Mouse (Mus musculus): ENCODE results near the gene Adsl. TPM values are rescaled to one million over a fixed set of nuclear protein-coding genes. Genes with fewer than 3 reads are reported as not detected.

Gene Adsl
- polyA plus RNA-seq, 1 experiment from 2014 or later: 107 TPM

- ChIA-PET POLR2A (no interaction called here), CTCF (no interaction called here)
- in situ Hi-C loops (cut with MboI; ENCODE audit: low pct_unique_long_range_greater_than_20kb): no loop called here
- H3K27me3 ChIP-seq: no peaks in the 10 kb centered on the region
- ATAC-seq (no peak), DNase-seq (ENCODE audit: low read depth, low spot score) (no peak)
- no peak for TF ChIP-seq CTCF (IDR thresholded peaks at IDR 0.05)
These were observed 27.4 kb downstream of the Adsl start for GRCm38 (mm10) chr15:80975666-80976065.

GRCm38 (mm10) chr15:80977620-80978334, 29.5 kb downstream of the Adsl start, which contains the start of gene Sgsm3:
Gene Sgsm3, plus strand, starts transcription at chr15:80977765.
- ATAC-seq (peak; percentile 86), DNase-seq (ENCODE audit: low read depth, low spot score) (no peak)
- no peaks in the 10 kb centered on the region for H3K27me3 ChIP-seq
- no peak for TF ChIP-seq CTCF (IDR thresholded peaks at IDR 0.05)
- in situ Hi-C loops (cut with MboI; ENCODE audit: low pct_unique_long_range_greater_than_20kb): no loop called here
- CTCF ChIA-PET: interaction anchor here (1.3 kb wide), 1 partner anchor 19 kb away, joined by 4 read pairs; no protein-coding TSS in a partner anchor
- POLR2A ChIA-PET: no interaction called here

GRCm38 (mm10) chr15:80979611-80980010, 31.3 kb downstream of the Adsl start:
- ChIA-PET CTCF (no interaction called here), POLR2A (no interaction called here)
- no peak for ATAC-seq
- H3K27me3 ChIP-seq: no peaks in the 10 kb centered on the region
- DNase-seq (ENCODE audit: low read depth, low spot score): no peak
- in situ Hi-C loops (cut with MboI; ENCODE audit: low pct_unique_long_range_greater_than_20kb): no loop called here
- no peak for TF ChIP-seq CTCF (IDR thresholded peaks at IDR 0.05)

- in situ Hi-C loops (cut with MboI; ENCODE audit: low pct_unique_long_range_greater_than_20kb): no loop called here
- POLR2A ChIA-PET: no interaction called here
- CTCF ChIA-PET: no interaction called here
- DNase-seq (ENCODE audit: low read depth, low spot score) (no peak), ATAC-seq (no peak)
- H3K27me3 ChIP-seq: no peaks in the 10 kb centered on the region
- TF ChIP-seq CTCF (IDR thresholded peaks at IDR 0.05): no peak
These were observed 32.9 kb downstream of the Adsl start for GRCm38 (mm10) chr15:80981176-80981575.

GRCm38 (mm10) chr15:80983264-80983663, 35.0 kb downstream of the Adsl start:
- no peak for ATAC-seq
- no peak for TF ChIP-seq CTCF (IDR thresholded peaks at IDR 0.05)
- H3K27me3 ChIP-seq: no peaks in the 10 kb centered on the region
- in situ Hi-C loops (cut with MboI; ENCODE audit: low pct_unique_long_range_greater_than_20kb): no loop called here
- no peak for DNase-seq (ENCODE audit: low read depth, low spot score)
- POLR2A ChIA-PET: interaction anchor here (0.7 kb wide), 1 partner anchor 53 kb away, joined by 3 read pairs; no protein-coding TSS in a partner anchor
- CTCF ChIA-PET: no interaction called here

- CTCF ChIA-PET: interaction anchor here (1.2 kb wide), 1 partner anchor 14 kb away, joined by 3 read pairs; no protein-coding TSS in a partner anchor
- no peak for TF ChIP-seq CTCF (IDR thresholded peaks at IDR 0.05)
- in situ Hi-C loops (cut with MboI; ENCODE audit: low pct_unique_long_range_greater_than_20kb): no loop called here
- POLR2A ChIA-PET: no interaction called here
- ATAC-seq (no peak), DNase-seq (ENCODE audit: low read depth, low spot score) (no peak)
- no peaks in the 10 kb centered on the region for H3K27me3 ChIP-seq
These were observed 40.0 kb downstream of the Adsl start for GRCm38 (mm10) chr15:80988331-80988730.

- in situ Hi-C loops (cut with MboI; ENCODE audit: low pct_unique_long_range_greater_than_20kb): no loop called here
- ChIA-PET CTCF (interaction anchor here (1.2 kb wide), 1 partner anchor 16 kb away, joined by 3 read pairs; no protein-coding TSS in a partner anchor), POLR2A (no interaction called here)
- no peak for ATAC-seq
- no peak for DNase-seq (ENCODE audit: low read depth, low spot score)
- H3K27me3 ChIP-seq: no peaks in the 10 kb centered on the region
- no peak for TF ChIP-seq CTCF (IDR thresholded peaks at IDR 0.05)
These were observed 41.4 kb downstream of the Adsl start for GRCm38 (mm10) chr15:80989712-80990111.

- in situ Hi-C loops (cut with MboI; ENCODE audit: low pct_unique_long_range_greater_than_20kb): no loop called here
These were observed 46.7 kb downstream of the Adsl start for GRCm38 (mm10) chr15:80994959-80995358.

GRCm38 (mm10) chr15:80996090-80996835, 48.0 kb downstream of the Adsl start:
- POLR2A ChIA-PET: interaction anchor here (1.2 kb wide), 1 partner anchor 307 kb away, joined by 4 read pairs; no protein-coding TSS in a partner anchor
- ATAC-seq: no peak
- CTCF ChIA-PET: interaction anchor here (1.8 kb wide), 1 partner anchor 18 kb away, joined by 4 read pairs; no protein-coding TSS in a partner anchor

More at GRCm38 (mm10) chr15:80994959-80995358, 46.7 kb downstream of the Adsl start:
- ATAC-seq (no peak), DNase-seq (ENCODE audit: low read depth, low spot score) (no peak)
- no peaks in the 10 kb centered on the region for H3K27me3 ChIP-seq
- no peak for TF ChIP-seq CTCF (IDR thresholded peaks at IDR 0.05)
- ChIA-PET POLR2A (no interaction called here), CTCF (no interaction called here)

GRCm38 (mm10) chr15:80997077-80997476, 48.8 kb downstream of the Adsl start:
- no peak for TF ChIP-seq CTCF (IDR thresholded peaks at IDR 0.05)
- ChIA-PET CTCF (interaction anchor here (1.8 kb wide), 1 partner anchor 19 kb away, joined by 4 read pairs; no protein-coding TSS in a partner anchor), POLR2A (interaction anchor here (1.2 kb wide), 1 partner anchor 306 kb away, joined by 4 read pairs; no protein-coding TSS in a partner anchor)
- no peak for DNase-seq (ENCODE audit: low read depth, low spot score)
- no peaks in the 10 kb centered on the region for H3K27me3 ChIP-seq
- in situ Hi-C loops (cut with MboI; ENCODE audit: low pct_unique_long_range_greater_than_20kb): no loop called here
- no peak for ATAC-seq

More at GRCm38 (mm10) chr15:80996090-80996835, 48.0 kb downstream of the Adsl start:
- TF ChIP-seq CTCF (IDR thresholded peaks at IDR 0.05): no peak
- in situ Hi-C loops (cut with MboI; ENCODE audit: low pct_unique_long_range_greater_than_20kb): no loop called here
- H3K27me3 ChIP-seq: no peaks in the 10 kb centered on the region
- DNase-seq (ENCODE audit: low read depth, low spot score): no peak

Data from Patski (cell line).